Mouse (Mus musculus) stomach, embryonic 14.5 days (tissue): ENCODE measurements at regions not wholly inside any gene's neighbourhood (a gene's known extent, or its start where the extent isn't known, plus 50 kb on each side); places are given as distances from the start of the nearest gene placed in this dataset.

ENCODE experiments used
- ATAC-seq: fragments of 200-750 bp; cut with Nextera tagmentation; 2 replicates; pipeline ENCODE4 v1.8.0; 2017; ENCODE audit warnings: low read depth, moderate TSS enrichment; ENCODE audit not compliant: insufficient number of reproducible peaks, insufficient read depth, low FRiP score
- H3K27ac ChIP-seq: fragments of 300-500 bp; sonication (generic); 2 replicates; pipeline ENCODE4 v1.5.1; 2014; ENCODE audit warnings: mild to moderate bottlenecking, low read length, moderate library complexity, mixed read lengths
- H3K27me3 ChIP-seq: fragments of 300-500 bp; sonication (generic); 2 replicates; pipeline ENCODE4 v1.6.1; 2014; ENCODE audit warnings: low read length, control low read depth, mixed read lengths; ENCODE audit not compliant: control insufficient read depth, insufficient read depth
- H3K36me3 ChIP-seq: fragments of 300-500 bp; sonication (generic); 2 replicates; pipeline ENCODE4 v1.6.1; 2014; ENCODE audit warnings: mild to moderate bottlenecking, control low read depth, low read length, moderate library complexity, mixed read lengths; ENCODE audit not compliant: control insufficient read depth, insufficient read depth
- H3K4me1 ChIP-seq: fragments of 300-500 bp; sonication (generic); 2 replicates; pipeline ENCODE4 v1.6.1; 2014; ENCODE audit warnings: low read length, control low read depth, mixed read lengths; ENCODE audit not compliant: control insufficient read depth, insufficient read depth
- H3K4me2 ChIP-seq: fragments of 300-500 bp; sonication (generic); replicated peaks from 2 replicates; pipeline ENCODE4 v1.6.1; 2014; ENCODE audit warnings: low read depth, low read length, control low read depth
- H3K4me3 ChIP-seq: fragments of 300-500 bp; sonication (generic); 2 replicates; pipeline ENCODE4 v1.5.1; 2014; ENCODE audit warnings: low read depth, low read length, control low read depth
- H3K9ac ChIP-seq: fragments of 300-500 bp; sonication (generic); replicated peaks from 2 replicates; pipeline ENCODE4 v1.6.1; 2014; ENCODE audit warnings: low read depth, mild to moderate bottlenecking, control low read depth, low read length, moderate library complexity, mixed read lengths
- H3K9me3 ChIP-seq: fragments of 300-500 bp; sonication (generic); 2 replicates; pipeline ENCODE4 v1.6.1; 2016; ENCODE audit warnings: low read depth, low read length, control low read depth; ENCODE audit not compliant: control insufficient read depth
- WGBS: fragments of 180-500 bp; shearing (Covaris S2); extraction: QIAGEN DNeasy Blood & Tissue Kit; methylation state at CpG from one replicate; pipeline ENCODE4 v1.1.7; 2014; 5-methylcytosine and 5-hydroxymethylcytosine counted together

- Histone ChIP-seq H3K4me3 (no peak overlapping the region), H3K27me3 (no peaks in the 10 kb centered on the region), H3K36me3 (no peaks in the 10 kb centered on the region), H3K27ac (no peak overlapping the region), H3K9ac (no peak overlapping the region), H3K4me1 (peaks cover 5% of the 10 kb centered on the region; the same call in 1 of the 2 replicates), H3K4me2 (no peak overlapping the region), H3K9me3 (peaks cover 3% of the 10 kb centered on the region; the same call in 1 of the 2 replicates)
- WGBS = 85% methylated on average over 5 of the region's 5 CpGs
- ATAC-seq = no peak
Observed at GRCm38 (mm10) chr17:74920056-74920455, 85.3 kb upstream of the Ltbp1 start.

GRCm38 (mm10) chr17:74921413-74921812 lies 84.0 kb upstream of the Ltbp1 start:
- 93% methylated on average over 6 of the region's 6 CpGs for WGBS
- ATAC-seq = no peak

GRCm38 (mm10) chr17:74922016-74922415 lies 83.4 kb upstream of the Ltbp1 start:
- 70% methylated on average over 4 of the region's 4 CpGs for WGBS
- no peak overlapping the region for H3K27ac ChIP-seq
- ATAC-seq = no peak
- H3K4me1 ChIP-seq = peaks cover 5% of the 10 kb centered on the region; the same call in 1 of the 2 replicates
- no peak overlapping the region for H3K4me2 ChIP-seq
- H3K9ac ChIP-seq = no peak overlapping the region
- H3K9me3 ChIP-seq = 0 out of 2 replicates have a peak, but pooled peaks cover 3% of the 10 kb centered on the region
- H3K27me3 ChIP-seq = no peaks in the 10 kb centered on the region
- H3K36me3 ChIP-seq = no peaks in the 10 kb centered on the region
- no peak overlapping the region for H3K4me3 ChIP-seq

More at GRCm38 (mm10) chr17:74921413-74921812, 84.0 kb upstream of the Ltbp1 start:
- H3K27ac ChIP-seq = no peak overlapping the region
- H3K9ac ChIP-seq = no peak overlapping the region
- H3K4me1 ChIP-seq = peaks cover 5% of the 10 kb centered on the region; the same call in 1 of the 2 replicates
- 0 out of 2 replicates have a peak, but pooled peaks cover 3% of the 10 kb centered on the region for H3K9me3 ChIP-seq
- no peak overlapping the region for H3K4me3 ChIP-seq
- no peaks in the 10 kb centered on the region for H3K36me3 ChIP-seq
- no peaks in the 10 kb centered on the region for H3K27me3 ChIP-seq
- no peak overlapping the region for H3K4me2 ChIP-seq

- no peaks in the 10 kb centered on the region for H3K36me3 ChIP-seq
- no peak overlapping the region for H3K9ac ChIP-seq
- no peaks in the 10 kb centered on the region for H3K27me3 ChIP-seq
- 36% methylated on average over 3 of the region's 3 CpGs for WGBS
- H3K4me1 ChIP-seq = peaks cover 5% of the 10 kb centered on the region; the same call in 1 of the 2 replicates
- H3K27ac ChIP-seq = no peak overlapping the region
- no peak overlapping the region for H3K4me2 ChIP-seq
- no peak overlapping the region for H3K4me3 ChIP-seq
- H3K9me3 ChIP-seq = 0 out of 2 replicates have a peak, but pooled peaks cover 3% of the 10 kb centered on the region
- ATAC-seq = peak; percentile 77; the same call in 1 of the 2 replicates
Observed at GRCm38 (mm10) chr17:74922591-74922990, 82.8 kb upstream of the Ltbp1 start.

GRCm38 (mm10) chr17:74923101-74923500 lies 82.3 kb upstream of the Ltbp1 start:
- H3K36me3 ChIP-seq = no peaks in the 10 kb centered on the region
- H3K4me2 ChIP-seq = no peak overlapping the region
- no peak overlapping the region for H3K27ac ChIP-seq
- H3K27me3 ChIP-seq = no peaks in the 10 kb centered on the region
- peak; percentile 43; the same call in 1 of the 2 replicates for ATAC-seq
- H3K9me3 ChIP-seq = 0 out of 2 replicates have a peak, but pooled peaks cover 3% of the 10 kb centered on the region
- WGBS = 36% methylated on average over 9 of the region's 9 CpGs
- no peak overlapping the region for H3K9ac ChIP-seq
- no peak overlapping the region for H3K4me3 ChIP-seq
- H3K4me1 ChIP-seq = peaks cover 5% of the 10 kb centered on the region; the same call in 1 of the 2 replicates

GRCm38 (mm10) chr17:74925131-74925530 lies 80.2 kb upstream of the Ltbp1 start:
- H3K9ac ChIP-seq = no peak overlapping the region
- no peak overlapping the region for H3K27ac ChIP-seq
- no peaks in the 10 kb centered on the region for H3K9me3 ChIP-seq
- 90% methylated on average over 6 of the region's 6 CpGs for WGBS
- H3K27me3 ChIP-seq = no peaks in the 10 kb centered on the region
- H3K4me2 ChIP-seq = no peak overlapping the region
- peaks cover 5% of the 10 kb centered on the region; the same call in 1 of the 2 replicates for H3K4me1 ChIP-seq
- no peaks in the 10 kb centered on the region for H3K36me3 ChIP-seq
- no peak for ATAC-seq
- no peak overlapping the region for H3K4me3 ChIP-seq

GRCm38 (mm10) chr17:74927981-74928380 lies 77.4 kb upstream of the Ltbp1 start:
- H3K27ac ChIP-seq = no peak overlapping the region
- H3K9me3 ChIP-seq = no peaks in the 10 kb centered on the region
- H3K9ac ChIP-seq = no peak overlapping the region
- H3K4me1 ChIP-seq = no peaks in the 10 kb centered on the region
- no peak overlapping the region for H3K4me3 ChIP-seq
- WGBS = 52% methylated on average over 5 of the region's 5 CpGs
- no peak overlapping the region for H3K4me2 ChIP-seq
- ATAC-seq = no peak
- no peaks in the 10 kb centered on the region for H3K27me3 ChIP-seq
- H3K36me3 ChIP-seq = no peaks in the 10 kb centered on the region

GRCm38 (mm10) chr17:74931540-74931939 lies 73.8 kb upstream of the Ltbp1 start:
- Histone ChIP-seq H3K4me1 (no peaks in the 10 kb centered on the region), H3K27me3 (no peaks in the 10 kb centered on the region), H3K9me3 (no peaks in the 10 kb centered on the region), H3K27ac (no peak overlapping the region), H3K9ac (no peak overlapping the region), H3K36me3 (no peaks in the 10 kb centered on the region), H3K4me3 (no peak overlapping the region), H3K4me2 (no peak overlapping the region)
- 61% methylated on average over 4 of the region's 4 CpGs for WGBS
- no peak for ATAC-seq

- 88% methylated on average over 6 of the region's 6 CpGs for WGBS
- H3K4me1 ChIP-seq = peaks cover 5% of the 10 kb centered on the region; the same call in 1 of the 2 replicates
- no peak overlapping the region for H3K9ac ChIP-seq
- H3K36me3 ChIP-seq = no peaks in the 10 kb centered on the region
- H3K27me3 ChIP-seq = no peaks in the 10 kb centered on the region
- ATAC-seq = no peak
- no peaks in the 10 kb centered on the region for H3K9me3 ChIP-seq
- H3K4me3 ChIP-seq = no peak overlapping the region
- no peak overlapping the region for H3K27ac ChIP-seq
- no peak overlapping the region for H3K4me2 ChIP-seq
Observed at GRCm38 (mm10) chr17:74941393-74941792, 64.0 kb upstream of the Ltbp1 start.
